Comparison of ENCODE assay signal across 13 mouse cellular contexts in the genomic region with DNA sequence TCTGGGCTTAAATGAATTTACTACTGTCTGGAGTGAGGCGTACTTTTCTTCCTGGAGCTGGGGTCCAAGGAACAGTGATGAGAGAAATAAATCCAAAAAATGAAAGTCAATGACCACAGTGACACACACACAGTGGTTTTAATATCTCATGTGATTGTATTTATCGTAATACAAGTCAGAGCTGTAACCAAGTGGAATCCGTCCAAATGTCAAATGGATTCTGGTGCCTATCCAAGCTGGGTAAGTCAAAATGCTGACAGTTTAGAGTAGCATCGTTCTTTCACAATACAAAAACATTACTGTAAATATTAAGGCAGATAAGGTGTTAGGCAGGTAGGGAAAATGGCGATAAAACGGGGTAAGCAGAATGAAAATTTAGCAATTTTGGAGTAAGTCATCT. TPM values are rescaled to one million over a fixed set of nuclear protein-coding genes. Genes with fewer than 3 reads are reported as not detected.
DNase-seq lines count a peak whose midpoint lies in the region; TF ChIP-seq lines count a peak whose summit lies in the region.
"Had no signal": no experiment of that assay in that cellular context is flagged by ENCODE, and none has a peak within 500 bp of the region (broad histone marks: within the 10 kb centered on the region; RNA-seq: fewer than 3 reads in every experiment).

No protein-coding gene starts in this region.

- no peak for TF ChIP-seq CTCF in kidney, adult 2 months (conservative IDR thresholded peaks at IDR 0.05; ENCODE audit: insufficient read depth, insufficient read length, low read depth, low read length)

- no peak for TF ChIP-seq POLR2A in kidney, adult 2 months (IDR thresholded peaks at IDR 0.05; ENCODE audit: low read depth, low read length)

- H3K27ac ChIP-seq in kidney, adult 2 months (ENCODE audit: insufficient read depth, low read depth, low read length), result no peak overlapping the region
- H3K27ac ChIP-seq: embryonic facial prominence, embryonic 10.5 days; embryonic facial prominence, embryonic 12.5 days; forebrain, embryonic 13.5 days; forebrain, embryonic 15.5 days had no signal

- H3K4me1 ChIP-seq in kidney, adult 2 months (ENCODE audit: control insufficient read depth, insufficient read depth, low read length), result peaks cover 3% of the 10 kb centered on the region; the same call in 1 of the 2 replicates

- WGBS in kidney, adult 2 months, result 57% methylated on average over 6 of the region's 6 CpGs

- H3K4me3 ChIP-seq in kidney, adult 2 months (ENCODE audit: insufficient read depth, low read depth, low read length), result no peak overlapping the region
- H3K4me3 ChIP-seq: embryonic facial prominence, embryonic 10.5 days; embryonic facial prominence, embryonic 12.5 days; forebrain, embryonic 13.5 days; forebrain, embryonic 15.5 days had no signal

- peak; percentile 49 for DNase-seq in kidney, adult 2 months
- no peak for DNase-seq in kidney, adult 18-20 months
- peak; percentile 48 for DNase-seq in kidney, postnatal 10 days
- no peak for DNase-seq in kidney, adult 8-10 months
- DNase-seq in kidney, postnatal 4 days, result peak; percentile 22 to 40
- no peak for DNase-seq in kidney, adult 11 months
- peak; percentile 11 for DNase-seq in adipocyte (ENCODE audit: low spot score)
- DNase-seq in yolk sac, embryonic 10.5 days (ENCODE audit: low spot score), result no peak

- no peaks in the 10 kb centered on the region for H3K36me3 ChIP-seq in kidney, adult 2 months (ENCODE audit: control insufficient read depth, insufficient read depth, low read length)
- H3K36me3 ChIP-seq: embryonic facial prominence, embryonic 10.5 days; embryonic facial prominence, embryonic 12.5 days; forebrain, embryonic 15.5 days had no signal

- H3K27me3 ChIP-seq in kidney, adult 2 months (replicated peaks; ENCODE audit: control insufficient read depth, insufficient read depth, low read length), result no peaks in the 10 kb centered on the region
- H3K27me3 ChIP-seq: forebrain, embryonic 15.5 days had no signal

RNA-seq across cellular contexts. Expression of a gene that starts 4.0 kb away (rescaled TPM):
- polyA plus RNA-seq in kidney, adult 2 months (2012; rRNA removed), result 0.88 and 1.2 TPM in 2 replicates
- polyA plus RNA-seq: C2C12 had no signal

Comparison
In these comparisons a context has a peak if more than half of its experiments do, and no peak if none do; other contexts are left out.
1. DNase-seq: peak in kidney, adult 2 months (single experiment), kidney, postnatal 10 days (single experiment), kidney, postnatal 4 days (2 of 2) and adipocyte (single experiment); none in kidney, adult 18-20 months (single experiment), kidney, adult 8-10 months (0 of 2), kidney, adult 11 months (single experiment) and yolk sac, embryonic 10.5 days (single experiment).